Mouse (Mus musculus): ENCODE measurements around the gene Sgce. TPM values are rescaled to one million over a fixed set of nuclear protein-coding genes. Genes with fewer than 3 reads are reported as not detected.
"Not testable (repeated sequence)": the region's sequence is repeated elsewhere in the genome, so short reads cannot be mapped to it uniquely, and the experiment has no call there.

Gene Sgce
- polyA plus RNA-seq, 1 experiment from 2014 or later, result 50.6 TPM

DNA sequence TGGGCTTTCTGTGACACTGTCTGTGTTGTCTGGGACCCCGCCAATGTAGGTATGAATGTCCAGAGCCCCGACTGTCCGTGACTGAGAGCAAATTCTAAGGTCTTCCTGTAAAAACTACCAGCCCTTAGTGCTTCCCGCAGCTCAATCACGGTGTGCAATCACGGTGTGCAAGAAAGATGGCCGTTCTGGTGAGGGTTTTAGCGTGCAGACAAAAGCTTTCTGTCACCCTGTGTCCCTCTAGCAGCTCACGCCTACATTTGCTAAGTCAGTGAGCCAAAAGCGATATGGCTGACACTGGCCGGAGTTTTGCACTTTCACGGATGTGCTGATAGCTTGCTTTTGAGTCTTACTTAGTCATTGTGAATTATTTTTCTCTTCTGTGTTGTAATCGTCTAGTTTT, 88.1 kb downstream of the Sgce start:
- no peak overlapping the region for H3K9ac ChIP-seq (ENCODE audit: low read depth, low read length)
- no peaks in the 10 kb centered on the region for H3K4me1 ChIP-seq (replicated peaks; ENCODE audit: insufficient read depth, low read length)
- WGBS, result 87% methylated on average over 13 of the region's 13 CpGs
- no peak for DNase-seq (ENCODE audit: low spot score)
- H3K9me3 ChIP-seq (replicated peaks; ENCODE audit: low read length), result no peaks in the 10 kb centered on the region
- no peaks in the 10 kb centered on the region for H3K27me3 ChIP-seq (ENCODE audit: insufficient read depth, low read length)
- no peak for TF ChIP-seq CTCF (IDR thresholded peaks at IDR 0.05; ENCODE audit: low read depth)
- H3K36me3 ChIP-seq (ENCODE audit: insufficient read depth, low read length), result no peaks in the 10 kb centered on the region
- H3K4me3 ChIP-seq (replicated peaks; ENCODE audit: low read depth, low read length), result no peak overlapping the region
- ATAC-seq (replicated peaks; ENCODE audit: low FRiP score, low read depth), result no peak
- H3K27ac ChIP-seq, result no peak overlapping the region
- H3K4me2 ChIP-seq (ENCODE audit: low read length), result no peak overlapping the region

- no peaks in the 10 kb centered on the region for H3K36me3 ChIP-seq (ENCODE audit: insufficient read depth, low read length)
- no peaks in the 10 kb centered on the region for H3K27me3 ChIP-seq (ENCODE audit: insufficient read depth, low read length)
- H3K4me2 ChIP-seq (ENCODE audit: low read length), result no peak overlapping the region
- ATAC-seq (replicated peaks; ENCODE audit: low FRiP score, low read depth), result no peak
- H3K4me3 ChIP-seq (replicated peaks; ENCODE audit: low read depth, low read length), result no peak overlapping the region
- 89% methylated on average over 4 of the region's 4 CpGs for WGBS
- H3K27ac ChIP-seq, result no peak overlapping the region
- H3K9me3 ChIP-seq (replicated peaks; ENCODE audit: low read length), result no peaks in the 10 kb centered on the region
- H3K9ac ChIP-seq (ENCODE audit: low read depth, low read length), result no peak overlapping the region
- no peak for TF ChIP-seq CTCF (IDR thresholded peaks at IDR 0.05; ENCODE audit: low read depth)
- no peak for DNase-seq (ENCODE audit: low spot score)
- no peaks in the 10 kb centered on the region for H3K4me1 ChIP-seq (replicated peaks; ENCODE audit: insufficient read depth, low read length)
These were observed 91.1 kb downstream of the Sgce start for GRCm38 (mm10) chr6:4655924-4656323.

- DNase-seq (ENCODE audit: low spot score) (peak; percentile 11), ATAC-seq (replicated peaks; ENCODE audit: low FRiP score, low read depth) (no peak)
- Histone ChIP-seq H3K27me3 (ENCODE audit: insufficient read depth, low read length) (no peaks in the 10 kb centered on the region), H3K4me1 (replicated peaks; ENCODE audit: insufficient read depth, low read length) (no peaks in the 10 kb centered on the region), H3K9ac (ENCODE audit: low read depth, low read length) (no peak overlapping the region), H3K36me3 (ENCODE audit: insufficient read depth, low read length) (no peaks in the 10 kb centered on the region), H3K4me3 (replicated peaks; ENCODE audit: low read depth, low read length) (no peak overlapping the region), H3K9me3 (replicated peaks; ENCODE audit: low read length) (no peaks in the 10 kb centered on the region), H3K4me2 (ENCODE audit: low read length) (no peak overlapping the region), H3K27ac (no peak overlapping the region)
- 69% methylated on average over 5 of the region's 5 CpGs for WGBS
- TF ChIP-seq CTCF (IDR thresholded peaks at IDR 0.05; ENCODE audit: low read depth), result no peak
These were observed 91.5 kb downstream of the Sgce start for GRCm38 (mm10) chr6:4655466-4655865.

DNA sequence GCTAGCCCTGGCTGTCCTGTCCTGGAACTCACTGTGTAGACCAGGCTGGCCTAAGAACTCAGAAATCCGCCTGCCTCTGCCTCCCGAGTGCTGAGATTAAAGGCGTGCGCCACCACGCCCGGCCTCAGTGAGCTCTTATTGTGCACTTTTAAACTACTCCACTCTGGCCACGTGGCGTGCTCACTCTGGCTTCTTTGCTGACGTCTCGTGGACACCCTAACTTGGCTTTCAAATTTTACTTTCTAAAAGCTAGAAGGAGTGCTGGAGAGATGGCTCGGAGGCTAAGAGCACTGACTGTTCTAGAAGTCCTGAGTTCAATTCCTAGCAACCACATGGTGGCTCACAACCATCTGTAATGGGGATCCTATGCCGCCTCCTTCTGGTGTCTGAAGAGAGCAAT, 93.3 kb downstream of the Sgce start:
- not testable (repeated sequence) for H3K4me1 ChIP-seq (replicated peaks; ENCODE audit: insufficient read depth, low read length); H3K27me3 ChIP-seq (ENCODE audit: insufficient read depth, low read length); ATAC-seq (replicated peaks; ENCODE audit: low FRiP score, low read depth); H3K27ac ChIP-seq; H3K9ac ChIP-seq (ENCODE audit: low read depth, low read length); DNase-seq (ENCODE audit: low spot score); H3K36me3 ChIP-seq (ENCODE audit: insufficient read depth, low read length); H3K4me2 ChIP-seq (ENCODE audit: low read length); H3K9me3 ChIP-seq (replicated peaks; ENCODE audit: low read length); H3K4me3 ChIP-seq (replicated peaks; ENCODE audit: low read depth, low read length)
- 97% methylated on average over 12 of the region's 12 CpGs for WGBS

DNA sequence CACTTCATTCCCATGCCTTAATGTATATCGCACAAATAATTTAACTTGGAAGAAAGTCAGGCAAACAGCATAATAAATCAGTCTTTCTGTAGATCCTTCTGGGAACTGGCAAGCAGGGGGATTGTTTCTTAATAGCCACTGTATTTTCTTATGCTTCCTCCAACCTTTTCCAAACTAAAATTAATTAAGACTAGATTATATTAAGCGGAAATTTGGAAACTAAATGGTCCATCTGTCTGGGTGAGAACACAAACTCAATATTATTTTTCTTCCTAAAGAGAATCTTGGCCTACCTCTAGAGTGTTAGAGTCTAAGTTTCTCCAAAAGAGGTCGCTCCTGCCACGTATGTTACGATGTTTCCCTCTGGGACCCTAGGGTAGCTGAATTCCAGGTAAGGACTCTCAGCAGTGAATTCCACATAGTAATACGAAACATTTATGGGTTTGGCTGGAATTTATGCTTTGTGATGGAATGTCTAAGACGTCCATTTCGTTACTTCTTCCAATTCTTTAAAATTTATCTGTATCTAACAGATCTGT, 94.3 kb downstream of the Sgce start:
- no peak overlapping the region for H3K4me2 ChIP-seq (ENCODE audit: low read length)
- no peaks in the 10 kb centered on the region for H3K4me1 ChIP-seq (replicated peaks; ENCODE audit: insufficient read depth, low read length)
- no peak overlapping the region for H3K27ac ChIP-seq
- H3K4me3 ChIP-seq (replicated peaks; ENCODE audit: low read depth, low read length), result no peak overlapping the region
- peak; percentile 33; the same call in 1 of the 2 replicates for TF ChIP-seq CTCF (IDR thresholded peaks at IDR 0.05; ENCODE audit: low read depth)
- H3K27me3 ChIP-seq (ENCODE audit: insufficient read depth, low read length), result no peaks in the 10 kb centered on the region
- H3K9ac ChIP-seq (ENCODE audit: low read depth, low read length), result no peak overlapping the region
- no peak for DNase-seq (ENCODE audit: low spot score)
- WGBS, result 73% methylated on average over 8 of the region's 8 CpGs
- no peaks in the 10 kb centered on the region for H3K36me3 ChIP-seq (ENCODE audit: insufficient read depth, low read length)
- H3K9me3 ChIP-seq (replicated peaks; ENCODE audit: low read length), result no peaks in the 10 kb centered on the region
- no peak for ATAC-seq (replicated peaks; ENCODE audit: low FRiP score, low read depth)

- Histone ChIP-seq H3K4me3 (replicated peaks; ENCODE audit: low read depth, low read length) (no peak overlapping the region), H3K36me3 (ENCODE audit: insufficient read depth, low read length) (no peaks in the 10 kb centered on the region), H3K4me1 (replicated peaks; ENCODE audit: insufficient read depth, low read length) (no peaks in the 10 kb centered on the region), H3K9me3 (replicated peaks; ENCODE audit: low read length) (no peaks in the 10 kb centered on the region), H3K9ac (ENCODE audit: low read depth, low read length) (no peak overlapping the region), H3K27ac (no peak overlapping the region), H3K4me2 (ENCODE audit: low read length) (no peak overlapping the region), H3K27me3 (ENCODE audit: insufficient read depth, low read length) (no peaks in the 10 kb centered on the region)
- TF ChIP-seq CTCF (IDR thresholded peaks at IDR 0.05; ENCODE audit: low read depth), result no peak
- DNase-seq (ENCODE audit: low spot score), result no peak
- ATAC-seq (replicated peaks; ENCODE audit: low FRiP score, low read depth), result no peak
- 85% methylated on average over 3 of the region's 3 CpGs for WGBS
These were observed 99.7 kb downstream of the Sgce start for GRCm38 (mm10) chr6:4647351-4647750.

GRCm38 (mm10) chr6:4642068-4642467, 104.9 kb downstream of the Sgce start:
- H3K9me3 ChIP-seq (replicated peaks; ENCODE audit: low read length), result no peaks in the 10 kb centered on the region
- no peak overlapping the region for H3K9ac ChIP-seq (ENCODE audit: low read depth, low read length)
- 82% methylated on average over 7 of the region's 7 CpGs for WGBS
- no peak overlapping the region for H3K4me2 ChIP-seq (ENCODE audit: low read length)
- H3K27ac ChIP-seq, result no peak overlapping the region
- H3K27me3 ChIP-seq (ENCODE audit: insufficient read depth, low read length), result no peaks in the 10 kb centered on the region
- no peaks in the 10 kb centered on the region for H3K4me1 ChIP-seq (replicated peaks; ENCODE audit: insufficient read depth, low read length)
- ATAC-seq (replicated peaks; ENCODE audit: low FRiP score, low read depth), result no peak
- no peak for TF ChIP-seq CTCF (IDR thresholded peaks at IDR 0.05; ENCODE audit: low read depth)
- H3K36me3 ChIP-seq (ENCODE audit: insufficient read depth, low read length), result no peaks in the 10 kb centered on the region
- no peak overlapping the region for H3K4me3 ChIP-seq (replicated peaks; ENCODE audit: low read depth, low read length)
- no peak for DNase-seq (ENCODE audit: low spot score)
